Mouse (Mus musculus): Measurements from ENCODE around the gene Abcc8. TPM values are rescaled to one million over a fixed set of nuclear protein-coding genes. Genes with fewer than 3 reads are reported as not detected.

Gene Abcc8
- polyA plus RNA-seq (2014; fragmentation: Nextera tagmentation; extraction: Ambion mirVana) = 0.46 and 0.49 TPM in 2 replicates

GRCm38 (mm10) chr7:46179431-46180275 is at the start of gene Abcc8:
TSS of gene Abcc8 (minus strand) at chr7:46180033.
- H3K4me1 ChIP-seq (ENCODE audit: control insufficient read depth, insufficient read depth, low read length) = peaks cover 7% of the 10 kb centered on the region
- H3K27ac ChIP-seq (ENCODE audit: low read depth, low read length) = no peak within 1 kb of the TSS
- peak within 1 kb of the TSS; percentile 27; the same call in 1 of the 2 replicates for H3K9ac ChIP-seq (ENCODE audit: low read length)
- under 1% methylated on average over 67 of the region's 75 CpGs for WGBS
- ATAC-seq (ENCODE audit: low FRiP score) = peak; percentile 68
- H3K4me3 ChIP-seq (ENCODE audit: low read depth, low read length) = peak within 1 kb of the TSS; percentile 36
- peaks cover 30% of the 10 kb centered on the region for H3K27me3 ChIP-seq (ENCODE audit: control insufficient read depth, insufficient read depth, low read length)
- no peak for DNase-seq (ENCODE audit: low spot score, missing footprints)
- H3K4me2 ChIP-seq = peak within 1 kb of the TSS; percentile 69
- H3K36me3 ChIP-seq (ENCODE audit: control insufficient read depth, insufficient read depth, low read length) = no peaks in the 10 kb centered on the region
- no peaks in the 10 kb centered on the region for H3K9me3 ChIP-seq (ENCODE audit: control insufficient read depth, low read length)

DNA sequence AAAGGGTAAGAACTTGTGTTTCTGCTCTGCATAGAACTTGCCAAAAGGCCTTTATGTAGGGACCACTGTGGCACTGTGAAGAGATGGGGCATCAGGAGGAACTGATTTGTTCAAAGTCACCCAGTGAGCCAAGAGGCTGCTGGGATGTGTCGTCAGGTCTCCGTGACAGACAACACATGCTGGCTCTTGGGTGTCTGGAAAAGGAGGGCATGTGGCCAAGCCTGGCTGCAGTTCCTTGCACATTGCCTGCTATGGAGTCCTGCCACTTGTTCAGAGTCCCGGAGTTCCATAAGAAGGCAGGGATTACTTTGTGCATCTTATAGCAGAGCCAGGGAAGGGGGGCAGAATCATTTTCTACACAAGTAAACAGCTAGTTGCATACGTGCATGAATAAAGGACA is 47.1 kb upstream of the Abcc8 start:
- no peaks in the 10 kb centered on the region for H3K36me3 ChIP-seq (ENCODE audit: control insufficient read depth, insufficient read depth, low read length)
- no peak for DNase-seq (ENCODE audit: low spot score, missing footprints)
- 80% methylated on average over 4 of the region's 4 CpGs for WGBS
- no peak overlapping the region for H3K4me3 ChIP-seq (ENCODE audit: low read depth, low read length)
- H3K9ac ChIP-seq (ENCODE audit: low read length) = no peak overlapping the region
- H3K9me3 ChIP-seq (ENCODE audit: control insufficient read depth, low read length) = no peaks in the 10 kb centered on the region
- no peak for ATAC-seq (ENCODE audit: low FRiP score)
- H3K27me3 ChIP-seq (ENCODE audit: control insufficient read depth, insufficient read depth, low read length) = no peaks in the 10 kb centered on the region
- no peak overlapping the region for H3K4me2 ChIP-seq
- H3K27ac ChIP-seq (ENCODE audit: low read depth, low read length) = no peak overlapping the region
- peaks cover 7% of the 10 kb centered on the region for H3K4me1 ChIP-seq (ENCODE audit: control insufficient read depth, insufficient read depth, low read length)

DNA sequence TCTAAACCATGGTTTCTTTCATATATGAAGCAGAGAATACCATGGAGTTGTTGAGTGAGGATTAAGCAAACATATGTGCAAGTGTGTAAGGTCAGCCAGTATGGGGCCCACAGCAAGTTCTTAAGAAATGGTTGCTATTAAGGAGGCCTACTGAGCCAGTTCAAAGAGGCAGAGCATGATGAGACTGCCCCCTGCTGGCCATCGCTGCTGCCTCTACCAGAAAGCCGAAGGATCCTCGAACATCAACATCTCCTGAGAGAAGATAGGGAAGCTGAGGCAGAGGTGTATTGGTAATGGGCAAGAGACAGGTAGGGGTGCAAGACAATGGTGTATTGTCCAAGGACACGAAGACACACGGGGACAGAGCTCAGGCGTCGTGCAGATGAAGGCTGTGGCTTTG is 46.4 kb upstream of the Abcc8 start:
- H3K4me1 ChIP-seq (ENCODE audit: control insufficient read depth, insufficient read depth, low read length) = peaks cover 7% of the 10 kb centered on the region
- DNase-seq (ENCODE audit: low spot score, missing footprints) (peak; percentile 91), ATAC-seq (ENCODE audit: low FRiP score) (peak; percentile 30; the same call in 1 of the 2 replicates)
- H3K4me2 ChIP-seq = no peak overlapping the region
- no peak overlapping the region for H3K4me3 ChIP-seq (ENCODE audit: low read depth, low read length)
- no peak overlapping the region for H3K9ac ChIP-seq (ENCODE audit: low read length)
- H3K27me3 ChIP-seq (ENCODE audit: control insufficient read depth, insufficient read depth, low read length) = no peaks in the 10 kb centered on the region
- no peaks in the 10 kb centered on the region for H3K36me3 ChIP-seq (ENCODE audit: control insufficient read depth, insufficient read depth, low read length)
- 33% methylated on average over 7 of the region's 7 CpGs for WGBS
- no peaks in the 10 kb centered on the region for H3K9me3 ChIP-seq (ENCODE audit: control insufficient read depth, low read length)
- no peak overlapping the region for H3K27ac ChIP-seq (ENCODE audit: low read depth, low read length)

GRCm38 (mm10) chr7:46220591-46221129 is 40.8 kb upstream of the Abcc8 start:
- DNase-seq (ENCODE audit: low spot score, missing footprints) (no peak), ATAC-seq (ENCODE audit: low FRiP score) (no peak)
- Histone ChIP-seq H3K9me3 (ENCODE audit: control insufficient read depth, low read length) (no peaks in the 10 kb centered on the region), H3K4me1 (ENCODE audit: control insufficient read depth, insufficient read depth, low read length) (peaks cover 3% of the 10 kb centered on the region; the same call in 1 of the 2 replicates), H3K36me3 (ENCODE audit: control insufficient read depth, insufficient read depth, low read length) (no peaks in the 10 kb centered on the region), H3K4me3 (ENCODE audit: low read depth, low read length) (no peak overlapping the region), H3K4me2 (no peak overlapping the region), H3K9ac (ENCODE audit: low read length) (no peak overlapping the region), H3K27me3 (ENCODE audit: control insufficient read depth, insufficient read depth, low read length) (no peaks in the 10 kb centered on the region), H3K27ac (ENCODE audit: low read depth, low read length) (no peak overlapping the region)
- WGBS = 74% methylated on average over 8 of the region's 8 CpGs

DNA sequence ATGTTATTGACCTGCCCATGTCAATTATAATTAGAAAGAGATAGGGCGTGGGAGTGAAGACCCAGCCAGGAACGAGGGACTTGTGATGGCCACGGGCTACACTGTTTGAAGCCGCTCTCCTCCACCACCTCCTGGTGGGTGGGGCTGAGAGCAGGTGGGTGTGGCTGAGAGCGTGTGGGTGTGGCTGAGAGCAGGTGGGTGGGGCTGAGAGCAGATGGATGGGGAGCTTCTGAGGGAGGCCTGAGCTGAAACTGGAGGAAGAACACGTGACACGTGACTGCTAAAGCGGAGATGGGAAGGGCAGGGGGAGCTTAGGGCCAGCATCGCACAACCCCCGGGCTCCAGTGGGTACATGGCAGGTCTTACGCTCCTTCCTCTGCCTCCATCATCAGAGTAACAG is 38.6 kb upstream of the Abcc8 start:
- DNase-seq (ENCODE audit: low spot score, missing footprints) (no peak), ATAC-seq (ENCODE audit: low FRiP score) (peak; percentile 76)
- no peaks in the 10 kb centered on the region for H3K27me3 ChIP-seq (ENCODE audit: control insufficient read depth, insufficient read depth, low read length)
- no peaks in the 10 kb centered on the region for H3K36me3 ChIP-seq (ENCODE audit: control insufficient read depth, insufficient read depth, low read length)
- H3K4me1 ChIP-seq (ENCODE audit: control insufficient read depth, insufficient read depth, low read length) = peaks cover 3% of the 10 kb centered on the region; the same call in 1 of the 2 replicates
- no peak overlapping the region for H3K27ac ChIP-seq (ENCODE audit: low read depth, low read length)
- no peaks in the 10 kb centered on the region for H3K9me3 ChIP-seq (ENCODE audit: control insufficient read depth, low read length)
- no peak overlapping the region for H3K4me3 ChIP-seq (ENCODE audit: low read depth, low read length)
- H3K9ac ChIP-seq (ENCODE audit: low read length) = no peak overlapping the region
- WGBS = 13% methylated on average over 11 of the region's 11 CpGs
- 0 out of 2 replicates have a peak overlapping the region, but pooled peaks have one; percentile 7 for H3K4me2 ChIP-seq

GRCm38 (mm10) chr7:46216481-46216880 is 36.6 kb upstream of the Abcc8 start:
- Histone ChIP-seq H3K9ac (ENCODE audit: low read length) (no peak overlapping the region), H3K9me3 (ENCODE audit: control insufficient read depth, low read length) (no peaks in the 10 kb centered on the region), H3K4me1 (ENCODE audit: control insufficient read depth, insufficient read depth, low read length) (peaks cover 3% of the 10 kb centered on the region; the same call in 1 of the 2 replicates), H3K36me3 (ENCODE audit: control insufficient read depth, insufficient read depth, low read length) (no peaks in the 10 kb centered on the region), H3K4me2 (no peak overlapping the region), H3K27me3 (ENCODE audit: control insufficient read depth, insufficient read depth, low read length) (no peaks in the 10 kb centered on the region), H3K4me3 (ENCODE audit: low read depth, low read length) (no peak overlapping the region), H3K27ac (ENCODE audit: low read depth, low read length) (no peak overlapping the region)
- ATAC-seq (ENCODE audit: low FRiP score) (no peak), DNase-seq (ENCODE audit: low spot score, missing footprints) (no peak)
- WGBS = 77% methylated on average over 2 of the region's 2 CpGs

DNA sequence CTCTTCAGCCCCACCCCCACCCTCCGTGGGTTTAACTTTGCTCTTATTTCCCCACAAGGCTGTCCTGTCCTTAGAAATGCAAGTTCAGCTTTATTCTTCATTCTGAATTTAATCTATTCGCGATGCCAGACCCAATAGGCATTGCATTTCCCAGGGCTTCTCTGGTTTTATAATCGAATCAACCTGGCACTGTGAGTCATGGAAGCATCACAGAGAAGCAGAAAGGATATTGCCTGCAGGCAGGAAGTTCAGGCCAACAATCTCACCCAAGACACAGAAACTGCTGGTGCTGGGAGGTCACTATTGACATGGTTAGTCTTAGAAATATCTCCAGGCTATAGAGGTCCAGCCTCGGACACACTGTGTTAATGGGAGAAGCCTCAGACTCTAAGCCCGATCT is 30.4 kb upstream of the Abcc8 start:
- ATAC-seq (ENCODE audit: low FRiP score) = no peak
- H3K27me3 ChIP-seq (ENCODE audit: control insufficient read depth, insufficient read depth, low read length) = no peaks in the 10 kb centered on the region
- DNase-seq (ENCODE audit: low spot score, missing footprints) = no peak
- no peaks in the 10 kb centered on the region for H3K36me3 ChIP-seq (ENCODE audit: control insufficient read depth, insufficient read depth, low read length)
- 87% methylated on average over 6 of the region's 6 CpGs for WGBS
- H3K27ac ChIP-seq (ENCODE audit: low read depth, low read length) = no peak overlapping the region
- H3K4me3 ChIP-seq (ENCODE audit: low read depth, low read length) = no peak overlapping the region
- no peaks in the 10 kb centered on the region for H3K4me1 ChIP-seq (ENCODE audit: control insufficient read depth, insufficient read depth, low read length)
- no peak overlapping the region for H3K4me2 ChIP-seq
- H3K9ac ChIP-seq (ENCODE audit: low read length) = no peak overlapping the region
- H3K9me3 ChIP-seq (ENCODE audit: control insufficient read depth, low read length) = no peaks in the 10 kb centered on the region

GRCm38 (mm10) chr7:46208131-46208530 is 28.3 kb upstream of the Abcc8 start:
- ATAC-seq (ENCODE audit: low FRiP score) = no peak
- Histone ChIP-seq H3K27ac (ENCODE audit: low read depth, low read length) (no peak overlapping the region), H3K9me3 (ENCODE audit: control insufficient read depth, low read length) (no peaks in the 10 kb centered on the region), H3K9ac (ENCODE audit: low read length) (no peak overlapping the region), H3K27me3 (ENCODE audit: control insufficient read depth, insufficient read depth, low read length) (no peaks in the 10 kb centered on the region), H3K4me3 (ENCODE audit: low read depth, low read length) (no peak overlapping the region), H3K4me2 (no peak overlapping the region), H3K4me1 (ENCODE audit: control insufficient read depth, insufficient read depth, low read length) (no peaks in the 10 kb centered on the region), H3K36me3 (ENCODE audit: control insufficient read depth, insufficient read depth, low read length) (no peaks in the 10 kb centered on the region)
- 93% methylated on average over 8 of the region's 8 CpGs for WGBS
- no peak for DNase-seq (ENCODE audit: low spot score, missing footprints)

GRCm38 (mm10) chr7:46204775-46205174 is 24.9 kb upstream of the Abcc8 start:
- DNase-seq (ENCODE audit: low spot score, missing footprints) (no peak), ATAC-seq (ENCODE audit: low FRiP score) (no peak)
- H3K9ac ChIP-seq (ENCODE audit: low read length) = no peak overlapping the region
- H3K4me1 ChIP-seq (ENCODE audit: control insufficient read depth, insufficient read depth, low read length) = 0 out of 2 replicates have a peak, but pooled peaks cover 3% of the 10 kb centered on the region
- H3K4me3 ChIP-seq (ENCODE audit: low read depth, low read length) = no peak overlapping the region
- H3K27me3 ChIP-seq (ENCODE audit: control insufficient read depth, insufficient read depth, low read length) = no peaks in the 10 kb centered on the region
- no peak overlapping the region for H3K4me2 ChIP-seq
- 80% methylated on average over 6 of the region's 6 CpGs for WGBS
- no peak overlapping the region for H3K27ac ChIP-seq (ENCODE audit: low read depth, low read length)
- no peaks in the 10 kb centered on the region for H3K36me3 ChIP-seq (ENCODE audit: control insufficient read depth, insufficient read depth, low read length)
- no peaks in the 10 kb centered on the region for H3K9me3 ChIP-seq (ENCODE audit: control insufficient read depth, low read length)

All from midbrain, embryonic 11.5 days (tissue).